Mouse (Mus musculus): ENCODE data around the gene Nat10. TPM values are rescaled to one million over a fixed set of nuclear protein-coding genes. Genes with fewer than 3 reads are reported as not detected.

The Nat10 gene
- total RNA-seq, 2 experiments from 2014 or later: 45.1 to 66.3 TPM

DNA sequence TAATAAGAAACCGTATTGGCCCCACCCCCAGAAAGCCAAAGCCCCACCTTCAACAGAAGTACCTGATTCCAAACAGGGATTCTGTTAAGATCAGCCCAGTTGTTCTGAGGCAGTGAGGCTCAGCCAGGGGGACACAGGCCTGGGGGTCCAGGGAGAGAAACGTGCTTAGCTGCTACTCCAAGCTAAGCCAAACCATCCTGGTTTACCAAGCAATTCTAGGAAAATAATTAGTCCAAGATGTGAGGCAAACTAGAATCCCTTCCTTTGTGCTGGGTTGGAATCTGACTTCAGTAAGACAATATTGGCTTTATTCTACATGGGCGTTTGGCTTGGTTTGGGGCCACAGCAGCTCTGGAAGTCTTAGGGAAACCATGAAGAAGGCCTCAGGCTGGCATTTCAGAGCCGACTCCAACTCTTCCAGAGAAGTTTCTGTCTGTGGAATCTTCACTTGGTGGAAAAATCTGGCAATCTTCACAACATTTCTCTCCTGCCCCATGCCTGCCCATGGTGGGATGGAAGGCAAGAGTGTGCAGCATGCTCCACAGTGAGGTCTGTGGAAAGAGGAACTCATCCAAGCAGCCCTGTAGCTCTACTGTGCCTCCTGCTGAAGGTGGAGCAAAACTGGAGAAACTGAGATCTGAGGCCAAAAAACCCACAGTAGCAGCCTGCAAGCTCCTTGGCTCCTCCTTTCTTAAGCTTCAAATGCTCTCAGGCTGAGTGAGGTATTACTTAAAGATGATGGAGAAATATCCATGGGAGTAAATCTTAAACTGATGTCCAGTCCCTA, 66.1 kb downstream of the Nat10 start:
- peak; percentile 64 for ATAC-seq (replicated peaks; ENCODE audit: poor library complexity)

DNA sequence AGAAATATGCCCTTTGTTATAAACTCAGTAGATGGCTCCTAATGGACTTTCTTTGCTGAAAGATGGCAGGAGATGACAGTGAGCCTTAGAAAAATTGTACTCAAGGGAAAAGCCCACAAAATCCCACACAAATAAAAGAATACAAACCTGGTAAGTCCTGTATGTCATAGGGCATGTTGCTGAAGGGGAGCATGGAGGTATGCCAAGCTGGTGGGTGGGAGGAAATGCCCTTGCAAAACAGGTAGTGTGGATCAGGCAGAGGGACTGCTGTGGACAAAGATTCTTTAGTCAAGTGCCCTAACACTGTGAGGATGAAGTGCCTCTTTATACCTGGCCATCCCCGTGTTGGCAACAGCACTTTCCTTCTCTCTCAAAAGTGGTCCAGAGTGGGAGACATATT, 68.3 kb downstream of the Nat10 start:
- ATAC-seq (replicated peaks; ENCODE audit: poor library complexity): no peak

DNA sequence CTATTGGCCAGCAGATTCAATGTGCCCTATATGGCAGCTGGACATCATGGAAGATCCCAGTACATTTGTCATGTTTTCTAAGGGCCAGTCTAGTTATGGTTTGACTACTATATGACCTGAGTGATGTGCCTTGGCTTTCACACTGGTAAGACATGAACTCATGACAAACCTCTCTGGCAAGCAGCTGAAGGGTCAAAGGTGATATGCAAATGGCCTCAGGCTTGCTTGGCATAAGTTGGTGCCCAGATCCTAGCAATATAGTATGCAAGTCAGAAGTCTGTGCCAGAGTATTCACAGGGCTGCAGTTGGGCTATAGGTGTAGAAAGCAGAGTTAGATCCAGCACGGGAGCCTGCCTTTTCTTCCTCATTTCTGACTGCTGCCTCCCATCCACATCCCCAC, 69.8 kb downstream of the Nat10 start:
- no peak for ATAC-seq (replicated peaks; ENCODE audit: poor library complexity)

DNA sequence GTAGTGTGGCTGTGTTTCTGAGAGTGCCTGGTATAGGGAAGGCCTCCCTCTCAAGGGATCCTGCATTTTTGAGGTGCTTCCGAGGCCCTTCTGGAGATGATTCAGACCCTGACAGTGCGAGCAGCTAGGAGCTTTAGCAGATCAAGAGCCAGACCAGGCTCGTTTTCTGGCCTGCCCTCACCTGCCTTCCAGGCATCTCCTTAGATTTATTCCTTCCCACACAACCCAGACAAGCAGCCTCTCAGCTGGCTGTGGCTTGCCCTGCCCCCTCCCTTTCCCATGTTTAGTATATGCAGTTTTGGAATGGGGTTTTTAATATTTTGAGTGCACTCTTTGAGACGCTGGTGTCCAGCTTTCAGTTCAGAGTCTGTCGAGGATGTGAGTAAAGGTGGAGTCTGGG, 70.2 kb downstream of the Nat10 start:
- no peak for ATAC-seq (replicated peaks; ENCODE audit: poor library complexity)

- no peak for ATAC-seq (replicated peaks; ENCODE audit: poor library complexity)
Measured at GRCm38 (mm10) chr2:103690425-103690824, 70.6 kb downstream of the Nat10 start.

DNA sequence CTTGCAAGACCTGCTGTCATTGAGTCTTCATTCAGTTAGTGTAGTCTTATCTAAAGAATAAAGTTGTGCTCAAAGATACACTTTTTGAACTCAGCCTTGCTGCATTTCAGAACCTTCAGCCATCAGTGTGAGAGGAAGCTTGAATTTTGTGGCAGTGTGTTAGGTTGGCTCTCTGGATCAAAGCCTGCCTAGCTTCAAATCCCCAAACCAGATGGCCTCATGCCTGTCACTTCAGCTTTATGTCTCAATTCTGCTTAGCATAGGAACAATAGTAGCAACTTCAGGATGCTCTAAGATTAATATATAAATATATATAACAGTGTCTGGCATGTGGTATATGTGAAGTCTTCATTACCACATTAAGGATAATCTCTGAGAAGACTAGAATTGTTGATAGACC, 73.2 kb downstream of the Nat10 start:
- ATAC-seq (replicated peaks; ENCODE audit: poor library complexity): no peak

DNA sequence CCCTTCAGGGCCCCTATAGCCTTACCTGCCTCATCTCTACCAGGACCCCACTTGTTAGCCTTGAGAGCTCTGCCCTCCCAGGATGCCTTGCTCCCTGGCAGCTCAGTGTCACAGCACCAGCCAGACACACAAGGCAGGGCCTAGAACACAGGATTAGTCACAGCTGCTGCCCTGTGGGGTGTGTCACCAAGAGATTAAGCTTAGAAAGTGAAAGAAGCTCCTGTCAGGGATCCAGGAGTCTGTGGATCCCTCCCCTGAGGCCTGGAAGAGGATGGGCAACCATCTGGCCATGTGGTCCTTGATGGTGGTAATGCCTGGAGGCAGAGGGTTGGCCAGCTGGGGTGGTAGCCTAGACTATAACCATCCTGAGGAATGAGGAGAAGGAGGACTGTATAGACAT, 73.9 kb downstream of the Nat10 start:
- peak; percentile 20 for ATAC-seq (replicated peaks; ENCODE audit: poor library complexity)

GRCm38 (mm10) chr2:103685581-103685980, 75.5 kb downstream of the Nat10 start:
- ATAC-seq (replicated peaks; ENCODE audit: poor library complexity): 0 out of 2 replicates have a peak, but pooled peaks have one; percentile 5

DNA sequence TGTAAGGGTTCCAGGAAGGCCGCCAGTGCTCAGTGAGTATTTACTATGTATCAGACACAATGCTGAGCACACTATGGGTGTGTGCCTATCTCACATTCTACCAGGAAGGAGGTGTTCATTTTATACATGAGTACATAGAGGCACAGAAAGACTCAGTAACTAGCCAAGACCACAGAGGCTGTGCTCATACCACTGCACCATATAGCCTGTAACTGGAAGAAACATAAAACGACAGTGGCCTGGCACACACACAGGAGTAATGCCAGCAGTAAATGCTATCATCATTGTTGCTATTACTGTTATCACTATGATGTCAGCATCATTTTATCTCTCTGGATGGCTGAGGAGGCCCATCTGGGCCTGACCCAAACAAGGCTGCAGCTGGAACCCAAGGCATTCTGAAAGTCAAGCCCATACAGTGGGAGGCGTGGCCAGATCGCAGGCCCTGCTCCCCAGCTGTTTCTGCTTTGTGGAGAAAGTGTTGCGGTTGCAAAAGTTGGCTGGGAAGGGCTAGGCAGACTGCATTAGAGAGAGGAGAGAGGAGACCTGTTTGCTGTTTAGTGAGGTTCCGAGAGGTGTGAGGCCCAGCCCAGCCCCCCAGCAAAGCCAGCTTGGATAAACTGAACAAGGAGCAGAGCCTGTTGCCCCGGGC, 76.0 kb downstream of the Nat10 start:
- ATAC-seq (replicated peaks; ENCODE audit: poor library complexity): peak; percentile 60

- no peak for ATAC-seq (replicated peaks; ENCODE audit: poor library complexity)
Measured at GRCm38 (mm10) chr2:103684431-103684830, 76.6 kb downstream of the Nat10 start.

DNA sequence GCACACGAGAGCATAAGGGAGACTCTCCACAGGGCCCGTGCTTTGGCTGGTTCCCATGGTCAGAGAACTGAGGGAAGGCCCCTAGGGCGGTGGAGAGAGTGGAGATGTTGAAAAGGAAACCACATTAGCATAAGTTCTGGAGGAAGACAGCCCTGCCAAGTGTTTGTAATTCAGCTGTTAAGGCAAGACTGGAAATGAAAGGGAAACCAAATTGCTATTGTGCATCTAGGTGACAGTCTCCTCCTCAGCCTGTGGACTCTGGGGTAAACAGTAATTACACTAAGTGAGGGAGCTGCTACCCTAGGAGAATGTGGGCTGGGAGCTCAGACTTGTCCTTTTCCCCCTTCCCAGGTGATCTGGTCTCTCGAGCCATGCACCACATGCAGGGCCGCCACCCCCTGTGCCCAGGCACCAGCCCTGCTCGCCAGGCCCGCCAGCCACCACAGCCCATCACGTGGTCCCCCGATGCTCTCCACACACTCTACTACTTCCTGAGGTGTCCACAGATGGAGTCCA, 78.1 kb downstream of the Nat10 start:
- ATAC-seq (replicated peaks; ENCODE audit: poor library complexity): peak; percentile 44

GRCm38 (mm10) chr2:103682261-103682722, 78.8 kb downstream of the Nat10 start:
- ATAC-seq (replicated peaks; ENCODE audit: poor library complexity): peak; percentile 9

- no peak for ATAC-seq (replicated peaks; ENCODE audit: poor library complexity)
Measured at GRCm38 (mm10) chr2:103681149-103681548, 79.9 kb downstream of the Nat10 start.

- ATAC-seq (replicated peaks; ENCODE audit: poor library complexity): no peak
Measured at GRCm38 (mm10) chr2:103680364-103681110, 80.5 kb downstream of the Nat10 start.

DNA sequence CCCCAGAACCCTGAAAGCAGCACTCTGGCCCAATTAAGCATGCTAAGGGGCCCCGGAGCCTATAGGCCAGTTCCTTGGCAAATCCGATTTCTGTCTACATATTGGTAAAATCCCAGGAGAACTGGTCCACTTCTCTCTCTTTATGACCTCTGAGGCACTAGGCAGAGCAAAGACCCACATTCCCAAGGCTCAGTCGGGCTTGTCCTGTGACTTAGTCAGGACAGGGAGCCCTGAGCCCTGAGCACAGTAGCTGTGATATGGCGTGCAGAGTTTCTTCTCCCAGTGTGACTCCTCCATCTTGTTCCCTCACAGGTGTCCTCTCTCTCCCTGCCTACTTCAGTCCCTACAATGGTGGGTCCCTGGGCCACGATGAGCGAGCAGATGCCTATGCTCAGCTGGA, 82.6 kb downstream of the Nat10 start:
- no peak for ATAC-seq (replicated peaks; ENCODE audit: poor library complexity)

DNA sequence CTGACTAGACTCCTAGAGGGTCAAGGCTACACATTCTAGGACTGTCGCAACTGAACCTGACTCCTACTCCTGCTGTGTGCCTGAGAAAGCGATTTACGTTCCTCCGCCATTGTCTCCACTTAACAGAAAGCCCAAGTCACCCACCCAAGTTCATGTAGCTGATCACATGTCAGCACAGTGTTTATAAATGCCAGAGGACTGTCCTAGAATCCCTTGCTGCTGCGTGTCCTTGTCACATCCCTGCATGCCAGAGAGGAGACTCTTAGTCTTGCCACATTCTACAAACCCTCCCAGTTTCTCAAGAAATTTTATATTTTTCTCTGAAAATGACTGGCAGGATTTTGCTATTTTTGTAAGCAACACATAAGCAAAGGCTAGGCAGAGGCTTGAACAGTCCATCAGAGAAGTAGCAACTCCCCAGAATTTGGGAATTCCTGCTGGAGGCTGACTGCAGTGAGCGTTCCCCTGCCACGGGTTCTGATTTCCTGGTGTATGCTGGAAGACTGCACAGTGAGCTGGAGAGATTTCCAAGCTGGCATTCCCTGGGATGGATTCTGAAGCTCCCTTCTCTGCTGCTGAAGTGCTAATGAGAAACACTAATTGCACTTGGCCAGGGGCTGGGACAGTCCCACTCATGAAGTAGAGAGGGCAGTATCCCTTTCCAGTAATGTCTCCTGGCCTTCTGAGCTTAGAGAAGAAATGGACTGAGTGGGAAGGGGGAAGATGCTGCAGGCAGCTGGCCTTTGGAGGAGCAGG, 83.3 kb downstream of the Nat10 start:
- ATAC-seq (replicated peaks; ENCODE audit: poor library complexity): no peak

DNA sequence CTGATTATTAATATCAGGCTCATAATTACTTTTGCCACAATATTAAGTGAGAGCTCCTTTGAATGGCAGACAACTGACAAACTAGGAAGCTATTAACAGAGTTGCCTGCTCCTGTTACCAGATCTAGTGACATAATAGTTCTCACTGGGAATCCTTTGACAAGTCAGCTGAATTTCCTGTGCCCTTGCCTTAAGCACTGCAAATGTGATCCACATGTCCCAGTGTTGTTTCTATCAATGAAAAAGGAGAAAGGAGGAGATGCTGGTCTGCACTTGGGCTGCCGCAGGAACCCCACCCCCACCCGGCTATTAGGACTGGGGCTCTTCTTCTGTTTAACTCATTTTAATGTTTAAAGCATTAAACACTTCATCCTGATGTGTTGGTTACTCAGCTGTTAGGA, 84.3 kb downstream of the Nat10 start:
- ATAC-seq (replicated peaks; ENCODE audit: poor library complexity): no peak

GRCm38 (mm10) chr2:103675391-103675790, 85.7 kb downstream of the Nat10 start:
- no peak for ATAC-seq (replicated peaks; ENCODE audit: poor library complexity)

DNA sequence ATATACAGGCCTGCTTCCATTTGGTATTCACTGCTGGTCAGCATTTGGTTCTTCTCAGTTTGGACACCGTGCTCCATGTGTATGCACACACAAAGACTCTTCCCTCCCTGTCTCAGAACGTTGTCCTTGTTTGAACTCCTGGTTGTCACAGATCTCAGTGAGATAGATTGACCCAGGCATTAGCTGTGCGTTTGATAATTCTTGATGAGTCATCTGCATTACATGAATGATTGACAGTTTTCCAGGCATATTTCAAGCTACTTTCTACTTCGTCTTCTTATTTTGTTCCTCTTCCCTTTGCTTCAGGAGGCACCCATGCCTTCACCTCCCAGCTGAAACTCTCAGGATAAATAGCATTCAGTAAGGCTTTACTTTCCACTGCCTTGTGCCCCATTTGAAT, 87.5 kb downstream of the Nat10 start:
- peak; percentile 59 for ATAC-seq (replicated peaks; ENCODE audit: poor library complexity)

DNA sequence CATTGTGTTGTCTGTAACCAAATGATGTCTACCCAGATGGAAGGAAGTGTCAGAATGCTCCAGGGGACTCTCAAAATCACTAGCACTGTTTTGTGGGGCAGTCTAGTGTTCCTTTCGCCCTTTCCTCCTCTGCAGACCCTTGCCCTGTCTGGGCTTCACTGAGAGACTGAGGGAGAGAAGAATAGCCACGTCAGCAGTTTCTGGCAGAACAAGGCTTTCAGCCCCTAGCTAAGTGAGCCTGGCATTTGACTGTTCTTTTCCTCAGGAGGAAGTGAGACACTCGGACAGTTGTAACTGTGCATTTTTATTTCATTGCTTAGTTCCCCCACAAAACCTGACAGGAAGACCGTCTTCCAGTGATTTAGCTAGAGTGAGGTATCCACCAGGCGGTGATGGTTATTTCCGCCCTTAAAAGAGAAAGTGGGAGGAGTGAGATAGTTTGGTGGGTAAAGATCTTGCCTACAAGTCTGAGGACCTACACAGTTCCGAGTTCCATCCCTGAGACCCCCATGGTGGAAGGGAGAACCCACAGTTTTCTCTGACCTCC, 88.4 kb downstream of the Nat10 start:
- peak; percentile 51 for ATAC-seq (replicated peaks; ENCODE audit: poor library complexity)
